Mouse (Mus musculus) left cerebral cortex, postnatal 14 days (tissue): ENCODE data around the gene Plac1. TPM values are rescaled to one million over a fixed set of nuclear protein-coding genes. Genes with fewer than 3 reads are reported as not detected.
A peak's percentile ranks its signal among the peaks of the same experiment; 100 is the strongest.

Experiments
- DNase-seq, 2 experiments: peaks; one replicate each; pipeline ENCODE4 v3.0.0; 2021 to 2022; ENCODE audit warnings: low spot score in 2 of 2, mixed read lengths in 1 of 2
- intact Hi-C: fragments of 180-260 bp; cut with DNase I; formaldehyde crosslinking; loops from one replicate; pipeline ENCODE4 v1.15.1; 2025
- total RNA-seq, 2 experiments: library from RNA; stranded (reverse); gene quantifications; 2 replicates each; pipeline ENCODE4 v1.2.3; 2021

Plac1 gene
- total RNA-seq, 2 experiments from 2014 or later = not detected

- DNase-seq = peak; percentile 55 to 64
- intact Hi-C loops = loop anchor here (5.0 kb wide), 1 partner anchor 155 kb away; no protein-coding TSS in a partner anchor
These were observed 182.7 kb downstream of the Plac1 start for GRCm38 (mm10) chrX:53057054-53057759.

- intact Hi-C loops = loop anchor here (5.0 kb wide), 1 partner anchor 156 kb away; no protein-coding TSS in a partner anchor
These were observed 183.3 kb downstream of the Plac1 start for GRCm38 (mm10) chrX:53056627-53057026.

GRCm38 (mm10) chrX:53055771-53056170 lies 184.1 kb downstream of the Plac1 start:
- no peak for DNase-seq
- intact Hi-C loops = loop anchor here (5.0 kb wide), 1 partner anchor 157 kb away; no protein-coding TSS in a partner anchor

More at GRCm38 (mm10) chrX:53056627-53057026, 183.3 kb downstream of the Plac1 start:
- DNase-seq = peak in 1 of 2 experiments; percentile 5

GRCm38 (mm10) chrX:53053885-53054284 lies 186.0 kb downstream of the Plac1 start:
- intact Hi-C loops = no loop called here
- no peak for DNase-seq

- intact Hi-C loops = no loop called here
- DNase-seq = no peak
These were observed 187.0 kb downstream of the Plac1 start for GRCm38 (mm10) chrX:53052652-53053500.

- no peak for DNase-seq
These were observed 189.6 kb downstream of the Plac1 start for GRCm38 (mm10) chrX:53050353-53050752.

GRCm38 (mm10) chrX:53049196-53049595 lies 190.7 kb downstream of the Plac1 start:
- intact Hi-C loops = no loop called here
- no peak for DNase-seq

More at GRCm38 (mm10) chrX:53050353-53050752, 189.6 kb downstream of the Plac1 start:
- intact Hi-C loops = no loop called here

- intact Hi-C loops = no loop called here
- no peak for DNase-seq
These were observed 193.0 kb downstream of the Plac1 start for GRCm38 (mm10) chrX:53046911-53047310.

- no peak for DNase-seq
- intact Hi-C loops = no loop called here
These were observed 193.9 kb downstream of the Plac1 start for GRCm38 (mm10) chrX:53046033-53046432.

GRCm38 (mm10) chrX:53045187-53045903 lies 194.6 kb downstream of the Plac1 start:
- DNase-seq = peak in 1 of 2 experiments; percentile 17
- intact Hi-C loops = no loop called here

- intact Hi-C loops = no loop called here
- DNase-seq = no peak
These were observed 198.9 kb downstream of the Plac1 start for GRCm38 (mm10) chrX:53041006-53041405.

- no peak for DNase-seq
- intact Hi-C loops = no loop called here
These were observed 199.8 kb downstream of the Plac1 start for GRCm38 (mm10) chrX:53040138-53040537.

GRCm38 (mm10) chrX:53039651-53040050 lies 200.3 kb downstream of the Plac1 start:
- no peak for DNase-seq
- intact Hi-C loops = no loop called here

- intact Hi-C loops = no loop called here
- no peak for DNase-seq
These were observed 201.7 kb downstream of the Plac1 start for GRCm38 (mm10) chrX:53038194-53038593.

GRCm38 (mm10) chrX:53029559-53029958 lies 210.4 kb downstream of the Plac1 start:
- no peak for DNase-seq
- intact Hi-C loops = loop anchor here (10.0 kb wide), 1 partner anchor 225 kb away; no protein-coding TSS in a partner anchor

- peak in 1 of 2 experiments; percentile 4 for DNase-seq
- intact Hi-C loops = loop anchor here (10.0 kb wide), 1 partner anchor 229 kb away; no protein-coding TSS in a partner anchor
These were observed 214.3 kb downstream of the Plac1 start for GRCm38 (mm10) chrX:53025471-53026223.

- intact Hi-C loops = loop anchor here (10.0 kb wide), 1 partner anchor 231 kb away; no protein-coding TSS in a partner anchor
- DNase-seq = peak in 1 of 2 experiments; percentile 18
These were observed 215.6 kb downstream of the Plac1 start for GRCm38 (mm10) chrX:53024268-53024667.

GRCm38 (mm10) chrX:53023021-53023420 lies 216.9 kb downstream of the Plac1 start:
- intact Hi-C loops = loop anchor here (10.0 kb wide), 1 partner anchor 232 kb away; no protein-coding TSS in a partner anchor
- no peak for DNase-seq
